Mouse (Mus musculus) naive thymus-derived CD4-positive, alpha-beta T cell, adult 2 months (primary cell): ENCODE measurements around the gene Ddx42.

Source experiments
- DNase-seq: peaks from one replicate; pipeline ENCODE4 v3.0.0-alpha.2; 2011; ENCODE audit warnings: low read depth

The Ddx42 gene

GRCm38 (mm10) chr11:106216730-106217490 lies at the start of gene Ddx42:
Gene Ddx42 (plus strand): TSS chr11:106216926.
- DNase-seq = peak; percentile 97

DNA sequence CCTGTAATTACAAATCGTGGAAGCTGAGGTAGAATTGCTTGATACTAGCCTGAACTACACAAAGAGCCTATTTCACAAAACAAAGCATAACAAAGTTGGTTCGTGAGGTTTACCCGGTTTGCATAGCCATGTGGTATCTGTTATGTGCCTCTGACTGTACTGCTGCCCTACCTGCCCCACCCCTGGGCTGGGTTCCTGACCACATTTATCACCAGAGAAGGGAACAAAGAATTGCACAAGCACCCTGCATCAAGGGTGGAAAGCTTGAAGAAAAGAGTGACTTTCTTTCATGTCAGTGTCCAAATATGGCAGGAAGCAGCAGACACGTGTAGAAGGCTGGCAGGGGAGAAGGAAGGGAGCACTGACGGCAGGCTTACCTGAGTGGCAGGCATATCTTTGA lies 49.3 kb upstream of the Ddx42 start:
- peak; percentile 92 for DNase-seq

- peak; percentile 90 for DNase-seq
Measured at GRCm38 (mm10) chr11:106170807-106171206, 45.9 kb upstream of the Ddx42 start.

- DNase-seq = no peak
Measured at GRCm38 (mm10) chr11:106173228-106173627, 43.5 kb upstream of the Ddx42 start.

DNA sequence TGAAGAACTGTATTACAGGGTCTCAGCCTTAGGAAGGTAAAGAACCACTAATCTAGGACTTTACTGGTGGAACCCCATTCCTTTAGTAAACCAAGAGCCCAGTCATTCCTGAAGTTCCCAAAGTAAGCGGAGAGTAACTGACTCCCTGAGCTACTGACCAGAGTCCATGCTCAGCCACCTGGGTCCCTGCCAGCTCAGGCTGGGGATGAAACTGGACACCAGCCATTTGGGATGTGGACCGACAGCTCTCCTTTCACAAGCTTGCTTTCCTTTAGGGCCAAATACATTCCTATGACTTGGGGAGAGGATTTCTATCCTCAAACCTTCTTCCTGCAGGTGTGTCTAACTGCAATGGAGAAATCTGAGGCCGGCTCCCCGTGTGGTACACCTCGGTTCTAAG lies 42.4 kb upstream of the Ddx42 start:
- no peak for DNase-seq

DNA sequence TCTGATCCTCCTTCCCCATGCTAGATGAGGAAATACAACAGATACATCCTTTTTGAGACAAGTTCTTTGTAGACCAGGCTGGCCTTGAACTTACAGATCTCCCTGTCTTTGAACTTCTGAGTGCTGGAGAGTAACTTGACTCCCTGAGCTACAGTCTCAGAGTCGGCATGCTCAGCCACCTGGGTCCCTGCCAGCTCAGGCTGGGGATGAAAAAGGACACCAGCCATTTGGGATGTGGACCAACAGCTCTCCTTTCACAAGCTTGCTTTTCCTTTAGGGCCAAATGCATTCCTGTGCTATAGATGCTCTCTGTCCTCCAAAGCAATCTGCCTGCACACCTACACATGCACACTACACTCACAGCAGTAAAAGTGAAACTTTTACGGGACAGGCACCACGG lies 41.6 kb upstream of the Ddx42 start:
- no peak for DNase-seq

GRCm38 (mm10) chr11:106176372-106176771 lies 40.4 kb upstream of the Ddx42 start:
- no peak for DNase-seq

GRCm38 (mm10) chr11:106178036-106178782 lies 38.5 kb upstream of the Ddx42 start:
- no peak for DNase-seq

DNA sequence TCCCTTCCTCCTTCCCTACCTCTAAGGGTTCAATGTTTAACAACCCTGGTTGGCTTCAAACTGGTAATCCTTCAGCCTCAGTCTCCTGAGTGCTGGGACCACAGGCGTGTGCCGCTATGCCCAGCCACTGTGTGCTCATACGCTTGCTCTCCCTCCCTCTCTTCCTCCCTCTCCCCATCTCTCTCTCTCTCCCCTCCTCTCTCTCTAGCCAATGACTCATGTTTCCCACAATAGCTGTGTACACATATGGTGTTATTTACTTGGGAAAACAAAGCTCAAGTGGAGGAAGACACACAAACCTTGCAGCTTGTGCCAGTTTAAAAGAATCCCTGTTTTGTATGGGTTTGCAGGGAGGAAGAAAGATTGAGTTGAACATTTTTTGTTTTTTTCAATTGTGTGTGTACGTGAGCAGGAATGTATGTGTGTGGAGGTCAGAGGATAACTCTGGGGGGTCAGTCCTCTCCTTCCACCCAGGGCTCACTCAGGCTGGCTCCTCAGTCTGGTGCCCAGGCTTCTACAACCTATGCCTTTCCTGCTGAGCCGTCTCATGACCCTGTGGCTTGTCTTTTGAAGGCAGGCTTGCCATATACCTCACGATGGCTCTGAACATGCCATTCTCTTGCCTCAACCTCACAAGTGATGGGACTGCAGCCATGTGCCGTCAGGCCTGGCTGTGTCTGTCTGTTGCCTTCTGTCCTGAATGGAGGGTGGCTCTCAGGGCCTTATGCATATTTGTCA lies 36.8 kb upstream of the Ddx42 start:
- DNase-seq = no peak

DNA sequence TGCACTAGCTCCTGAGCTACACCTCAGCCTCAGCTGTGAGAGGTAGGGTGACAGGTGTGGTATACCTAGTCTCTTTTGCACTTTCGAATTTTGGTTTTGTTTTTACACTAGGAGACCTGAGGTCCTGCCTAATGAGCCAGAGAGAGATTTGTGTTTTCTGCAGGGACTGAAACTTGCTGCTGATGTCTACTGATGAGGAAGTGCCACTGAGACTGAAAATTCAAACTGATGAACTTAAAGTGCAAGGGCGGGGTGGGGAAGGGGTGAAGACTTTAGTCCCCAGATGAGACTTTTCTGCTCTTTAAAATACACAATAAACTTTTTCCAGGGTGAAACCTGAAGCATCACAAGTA lies 36.3 kb upstream of the Ddx42 start:
- no peak for DNase-seq

DNA sequence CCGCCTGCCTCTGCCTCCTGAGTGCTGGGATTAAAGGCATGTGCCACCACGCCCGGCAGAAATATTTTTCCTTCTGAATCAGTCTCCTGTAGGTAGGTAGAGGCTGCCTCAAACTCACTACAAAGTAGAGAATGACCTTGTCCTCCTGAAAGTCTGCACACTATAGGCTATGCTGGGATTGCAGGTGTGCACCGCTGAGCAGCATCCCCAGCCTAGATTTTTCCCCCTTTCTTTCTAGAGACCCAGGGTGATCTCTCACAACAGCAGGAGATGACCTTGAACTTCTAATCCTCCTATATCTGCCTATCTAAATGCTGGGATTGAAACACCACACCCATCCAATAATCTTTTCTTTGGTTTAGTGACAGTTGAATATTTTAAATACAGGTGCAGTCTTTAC lies 29.4 kb upstream of the Ddx42 start:
- no peak for DNase-seq

DNA sequence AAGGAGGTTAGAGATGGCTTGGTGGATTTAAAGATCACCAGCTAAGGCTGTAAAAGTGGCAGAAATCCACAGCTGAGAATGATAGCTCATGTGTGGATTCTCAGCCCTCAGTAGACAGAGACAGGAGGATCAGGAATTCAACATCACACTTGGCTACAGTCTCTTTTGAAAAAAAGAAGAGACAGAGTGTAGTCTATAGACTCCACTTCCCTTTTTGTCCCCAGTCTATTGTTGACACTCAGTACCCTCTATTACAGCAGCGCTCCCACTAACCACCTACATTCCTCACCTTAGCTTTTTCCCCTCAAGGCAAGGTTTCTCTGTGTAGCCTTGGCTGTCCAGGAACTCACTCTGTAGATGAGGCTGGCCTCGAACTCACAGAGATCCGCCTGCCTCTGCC lies 25.0 kb upstream of the Ddx42 start:
- no peak for DNase-seq

- DNase-seq = no peak
Measured at GRCm38 (mm10) chr11:106192241-106192640, 24.5 kb upstream of the Ddx42 start.

DNA sequence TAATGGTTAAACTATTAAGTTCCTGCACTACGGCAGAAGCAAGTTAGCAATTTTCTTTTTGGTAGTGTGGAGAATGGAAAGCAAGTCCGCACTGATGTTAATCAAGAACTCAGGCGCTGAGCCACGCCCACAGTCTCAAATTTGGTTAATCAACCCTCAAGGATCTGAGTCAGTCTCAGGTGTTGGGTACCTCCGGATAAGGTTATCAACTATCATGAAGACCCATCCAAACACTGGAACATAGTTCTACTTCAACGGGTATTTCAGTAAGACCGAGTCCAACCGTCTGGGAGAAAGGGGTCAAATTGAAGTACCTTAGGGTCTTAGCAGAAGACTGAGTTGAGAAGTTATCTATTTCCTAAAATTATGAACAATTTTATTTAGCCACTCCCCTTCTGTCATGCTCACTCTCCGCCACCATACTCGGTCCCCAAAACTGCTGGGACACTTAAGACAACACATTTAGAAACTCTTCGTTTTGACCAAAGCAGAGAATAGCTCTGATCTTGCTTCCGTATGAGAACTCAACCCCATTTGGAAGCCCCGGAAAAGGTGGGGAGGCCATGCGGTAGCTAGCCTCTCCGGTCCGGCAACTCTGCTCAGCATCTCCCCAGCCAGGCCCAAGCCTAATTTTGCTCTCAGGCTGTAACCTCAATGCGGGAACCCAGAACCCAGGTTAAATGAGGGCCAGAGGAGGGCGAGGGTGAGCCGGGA lies 23.9 kb upstream of the Ddx42 start:
- DNase-seq = no peak

- peak; percentile 99 for DNase-seq
Measured at GRCm38 (mm10) chr11:106193371-106194154, 23.2 kb upstream of the Ddx42 start.

DNA sequence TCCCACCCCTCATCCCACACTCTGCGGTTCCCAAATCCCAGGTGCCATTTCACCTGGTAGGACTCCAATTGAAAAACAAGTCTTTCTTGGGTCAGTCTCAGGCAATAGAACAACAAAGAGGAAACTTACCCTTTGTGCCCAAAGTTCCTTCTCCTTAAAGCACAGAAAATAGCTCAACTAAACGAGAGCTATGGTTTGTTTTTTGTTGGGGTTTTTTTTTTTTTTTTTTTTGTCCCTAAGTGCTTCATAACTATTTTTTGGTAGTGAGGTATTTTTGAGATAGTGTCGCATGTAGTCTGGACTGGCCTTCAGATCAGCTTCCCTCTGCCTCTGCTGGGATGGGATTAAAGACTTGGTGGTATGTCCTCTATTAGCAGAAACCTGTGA lies 22.6 kb upstream of the Ddx42 start:
- no peak for DNase-seq

DNA sequence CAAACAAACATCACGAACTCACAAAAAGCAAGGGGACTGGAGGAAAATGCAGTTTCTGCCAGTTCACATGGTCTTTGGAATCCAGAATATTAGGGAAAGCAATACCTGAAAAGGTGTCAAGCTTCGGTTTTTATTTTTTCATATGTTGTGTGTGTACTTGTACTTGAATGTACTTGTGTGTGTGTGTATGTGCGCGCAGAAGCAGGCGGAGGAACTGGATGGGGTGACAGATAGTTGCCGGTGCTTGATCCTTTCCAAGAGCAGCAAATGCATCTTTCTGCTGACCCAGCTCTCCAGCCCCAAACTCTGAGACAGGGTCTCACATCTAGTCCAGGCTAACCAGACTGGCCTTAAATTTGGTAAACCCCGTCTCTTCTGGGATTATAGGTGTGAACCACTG lies 21.8 kb upstream of the Ddx42 start:
- DNase-seq = no peak

DNA sequence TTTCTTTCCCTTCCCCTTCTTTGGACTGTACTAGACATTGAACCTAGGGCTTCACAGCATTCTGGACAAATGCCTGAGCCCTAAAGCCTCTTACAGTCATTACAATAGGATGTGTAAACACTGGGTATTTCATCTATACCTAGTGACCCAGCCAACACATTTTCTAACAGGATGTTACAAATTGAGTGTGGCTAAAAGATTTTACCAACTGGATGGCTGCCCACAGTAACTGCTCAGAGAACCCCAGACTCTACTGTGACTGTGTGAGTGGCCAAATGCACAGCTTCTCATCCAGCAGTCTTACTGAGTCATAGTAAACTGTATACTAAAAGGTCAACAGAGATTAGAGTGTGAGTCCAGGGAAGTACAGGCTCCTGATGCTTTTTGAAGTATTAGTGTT lies 21.4 kb upstream of the Ddx42 start:
- DNase-seq = no peak

DNA sequence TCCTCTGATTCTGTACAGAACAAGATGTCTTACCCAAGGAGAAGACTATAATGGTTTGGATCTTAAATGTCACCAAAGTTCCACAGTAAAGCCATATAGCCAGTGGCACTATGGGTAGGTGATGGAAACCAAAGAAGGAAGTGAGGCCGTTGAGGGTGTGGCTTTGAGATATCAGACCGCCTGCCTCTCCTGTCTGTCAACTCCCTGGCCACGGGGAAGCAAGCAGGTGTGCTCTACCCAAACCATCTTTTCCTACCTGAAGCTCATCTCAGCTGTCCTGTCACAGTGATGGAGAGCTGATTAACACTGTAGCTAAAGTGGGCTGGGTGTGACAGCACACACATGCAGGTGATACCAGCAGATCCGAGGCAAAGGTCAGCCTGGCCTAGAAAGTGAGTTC lies 18.4 kb upstream of the Ddx42 start:
- no peak for DNase-seq

- DNase-seq = peak; percentile 39
Measured at GRCm38 (mm10) chr11:106199997-106200396, 16.7 kb upstream of the Ddx42 start.

- DNase-seq = peak; percentile 59
Measured at GRCm38 (mm10) chr11:106200756-106201155, 16.0 kb upstream of the Ddx42 start.
